Mouse (Mus musculus): ENCODE data around the gene Daxx.
"Not testable (repeated sequence)": the region's sequence is repeated elsewhere in the genome, so short reads cannot be mapped to it uniquely, and the experiment has no call there.

Gene Daxx

GRCm38 (mm10) chr17:33947430-33948089 is 38.3 kb downstream of the Daxx start:
- DNase-seq (ENCODE audit: low read depth) = peak; percentile 71

DNA sequence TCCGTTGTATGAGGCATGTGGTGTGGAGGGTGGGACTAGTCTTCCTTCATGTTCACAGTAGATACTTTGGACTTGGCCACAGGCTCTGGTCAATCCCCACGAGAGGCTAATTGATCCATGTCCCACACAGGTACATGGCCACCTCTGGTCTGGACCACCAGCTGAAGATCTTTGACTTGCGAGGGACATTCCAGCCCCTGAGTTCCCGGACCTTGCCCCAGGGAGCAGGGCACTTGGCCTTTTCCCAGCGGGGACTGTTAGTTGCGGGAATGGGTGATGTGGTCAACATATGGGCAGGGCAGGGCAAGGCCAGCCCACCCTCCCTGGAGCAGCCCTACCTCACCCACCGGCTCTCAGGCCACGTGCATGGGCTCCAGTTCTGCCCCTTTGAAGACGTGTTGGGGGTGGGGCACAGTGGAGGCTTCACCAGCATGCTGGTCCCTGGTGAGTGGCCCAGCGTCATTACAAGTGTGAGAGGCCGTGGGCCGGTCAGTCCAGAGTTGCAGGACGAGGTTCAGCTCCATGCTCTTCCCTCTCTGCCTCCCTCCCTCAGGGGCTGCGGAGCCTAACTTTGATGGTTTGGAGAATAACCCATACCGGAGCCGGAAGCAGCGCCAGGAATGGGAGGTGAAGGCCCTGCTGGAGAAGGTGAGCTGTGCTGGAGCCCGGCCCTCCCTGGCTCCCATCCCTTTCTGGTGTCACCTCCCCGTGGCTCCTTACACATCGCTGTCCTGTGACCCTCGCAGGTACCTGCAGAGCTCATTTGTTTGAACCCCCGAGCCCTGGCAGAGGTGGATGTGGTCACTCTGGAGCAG is 39.1 kb downstream of the Daxx start:
- no peak for DNase-seq (ENCODE audit: low read depth)

DNA sequence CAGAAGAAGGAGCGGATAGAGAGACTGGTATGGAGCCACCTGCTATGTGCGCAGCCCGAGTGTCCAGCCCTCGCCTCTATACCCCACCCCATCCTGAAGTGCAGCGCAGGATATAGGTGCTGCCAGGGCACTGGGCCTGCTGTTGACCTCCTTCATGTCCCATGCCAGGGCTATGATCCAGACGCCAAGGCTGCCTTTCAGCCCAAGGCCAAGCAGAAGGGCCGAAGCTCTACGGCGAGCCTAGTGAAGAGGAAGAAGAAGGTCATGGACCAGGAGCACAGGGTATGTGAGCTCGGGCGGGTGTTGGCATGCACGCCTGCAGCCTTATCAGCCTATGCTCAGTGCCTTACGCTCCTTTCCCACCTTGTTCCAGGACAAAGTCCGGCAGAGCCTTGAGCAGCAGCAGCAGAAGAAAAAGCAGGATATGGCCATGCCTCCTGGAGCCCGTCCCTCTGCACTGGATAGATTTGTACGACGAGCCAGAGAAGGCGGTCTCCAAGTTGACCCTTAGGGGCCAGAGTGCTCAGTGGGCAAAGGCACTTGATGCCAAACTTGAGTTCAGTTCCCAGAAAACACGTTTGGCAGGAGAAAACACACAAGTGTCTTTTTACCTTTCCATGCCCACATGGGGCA is 39.8 kb downstream of the Daxx start:
- DNase-seq (ENCODE audit: low read depth) = no peak

GRCm38 (mm10) chr17:33950131-33950625 is 41.0 kb downstream of the Daxx start:
- no peak for DNase-seq (ENCODE audit: low read depth)

GRCm38 (mm10) chr17:33951021-33951946 is 42.1 kb downstream of the Daxx start, which contains the start of gene B3galt4:
Gene B3galt4, minus strand, starts transcription at chr17:33951488.
- DNase-seq (ENCODE audit: low read depth) = peak; percentile 50

DNA sequence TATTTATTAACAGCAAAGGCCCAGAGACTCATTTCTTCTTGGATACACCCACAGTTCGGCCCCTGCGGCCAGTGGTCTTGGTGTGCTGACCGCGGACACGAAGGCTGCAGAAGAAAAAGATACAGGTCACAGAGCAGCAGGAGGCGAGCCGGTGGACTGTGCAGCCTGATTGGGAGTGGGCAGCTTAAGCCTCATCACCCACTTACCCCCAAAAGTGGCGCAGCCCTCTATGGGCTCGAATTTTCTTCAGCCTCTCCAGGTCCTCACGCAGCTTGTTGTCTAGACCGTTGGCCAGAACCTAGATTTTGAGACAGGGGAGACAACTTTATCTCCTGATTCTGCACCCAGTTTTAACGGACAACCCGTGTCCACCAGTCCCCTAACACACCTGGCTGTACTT is 42.8 kb downstream of the Daxx start:
- not testable (repeated sequence) for DNase-seq (ENCODE audit: low read depth)

DNA sequence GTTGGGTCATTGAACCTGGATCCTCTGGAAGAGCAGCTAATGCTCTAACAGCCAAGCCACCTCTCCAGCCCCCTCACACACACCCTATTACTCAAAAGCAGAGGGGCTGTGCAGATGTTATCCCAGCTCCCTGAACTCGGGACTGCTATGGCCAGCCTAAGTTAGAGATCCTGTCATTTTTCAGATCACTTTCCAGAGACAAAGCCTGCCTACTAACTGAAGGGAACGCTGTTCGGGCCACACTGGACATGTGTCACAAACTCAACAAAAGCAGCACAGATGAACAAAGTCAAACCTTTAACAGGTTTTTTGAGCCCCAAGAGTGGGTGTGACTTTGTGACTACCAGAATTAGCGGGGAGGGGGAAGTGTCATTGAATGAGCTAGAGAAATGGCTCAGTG is 43.7 kb downstream of the Daxx start:
- no peak for DNase-seq (ENCODE audit: low read depth)

- DNase-seq (ENCODE audit: low read depth) = no peak
Measured at GRCm38 (mm10) chr17:33953310-33953709, 44.1 kb downstream of the Daxx start.

DNA sequence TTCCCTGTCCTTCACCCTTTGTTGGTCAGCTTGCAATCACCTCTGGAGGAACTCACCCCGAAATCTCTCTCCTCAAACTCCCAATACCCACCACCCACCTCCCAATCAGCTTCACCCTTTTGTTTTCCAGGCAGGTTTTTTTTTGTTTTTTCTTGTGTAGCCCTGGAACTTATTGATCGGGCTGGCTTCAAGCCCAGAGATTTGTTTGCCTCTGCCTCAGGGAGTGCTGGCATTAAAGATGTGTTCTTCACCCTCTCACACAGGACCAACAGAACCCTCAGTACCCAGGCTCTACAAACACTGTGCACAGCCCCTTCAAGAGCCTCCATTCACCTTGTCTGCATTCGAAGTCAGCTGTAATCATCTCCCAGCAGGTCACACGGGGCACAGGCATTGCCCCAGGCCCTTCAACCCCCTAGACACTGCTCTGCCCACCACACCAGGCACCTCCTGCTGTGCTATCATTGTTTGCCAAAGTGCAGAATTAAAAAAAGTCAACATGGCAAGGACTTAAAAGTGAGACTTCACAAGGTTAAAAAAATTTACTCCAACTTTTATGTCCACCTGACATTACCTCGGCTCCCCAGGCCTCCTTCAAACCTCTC is 44.8 kb downstream of the Daxx start:
- no peak for DNase-seq (ENCODE audit: low read depth)

DNA sequence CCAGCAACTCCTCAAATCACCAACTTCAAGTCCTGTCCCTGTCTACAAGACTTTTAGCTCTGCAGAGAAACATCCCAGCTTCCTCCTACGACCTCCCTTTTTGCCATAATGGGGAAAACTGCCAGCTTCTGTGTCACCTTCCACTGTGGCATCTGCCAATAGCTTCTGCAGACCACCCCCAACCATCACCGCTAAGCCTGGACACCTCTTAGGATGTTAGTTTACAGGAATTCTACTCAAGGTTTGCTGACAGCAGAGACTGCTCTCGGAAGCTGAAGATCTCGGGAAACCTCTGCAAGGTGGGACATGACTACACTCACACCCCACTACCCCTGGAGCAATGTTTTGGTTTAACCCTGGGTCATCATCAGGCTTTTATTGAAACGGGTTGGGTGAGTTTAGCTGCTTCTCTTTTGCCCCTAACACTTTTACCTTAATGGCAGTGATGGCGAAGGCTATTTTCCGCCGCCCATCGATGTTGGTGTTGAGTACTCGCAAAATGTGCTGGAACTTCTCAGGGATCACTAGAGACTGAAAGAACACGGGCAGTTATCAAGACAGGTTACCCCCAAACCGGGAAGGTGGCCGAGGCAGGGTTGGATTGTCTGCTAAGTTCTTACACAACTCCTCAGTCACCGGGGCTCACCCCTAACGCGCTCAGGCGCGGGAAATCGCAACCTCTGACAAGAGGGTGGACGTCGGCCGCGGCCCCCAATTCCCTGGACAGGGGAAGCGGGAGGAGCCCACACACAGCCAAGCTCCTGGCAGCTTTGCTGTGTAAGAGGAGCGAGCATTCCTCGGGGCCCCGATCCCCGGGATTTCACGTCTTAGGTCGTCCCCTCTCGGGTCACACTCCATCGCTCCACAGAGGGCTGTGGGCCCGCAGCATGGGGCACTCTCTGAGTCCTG is 45.7 kb downstream of the Daxx start:
- no peak for DNase-seq (ENCODE audit: low read depth)

DNA sequence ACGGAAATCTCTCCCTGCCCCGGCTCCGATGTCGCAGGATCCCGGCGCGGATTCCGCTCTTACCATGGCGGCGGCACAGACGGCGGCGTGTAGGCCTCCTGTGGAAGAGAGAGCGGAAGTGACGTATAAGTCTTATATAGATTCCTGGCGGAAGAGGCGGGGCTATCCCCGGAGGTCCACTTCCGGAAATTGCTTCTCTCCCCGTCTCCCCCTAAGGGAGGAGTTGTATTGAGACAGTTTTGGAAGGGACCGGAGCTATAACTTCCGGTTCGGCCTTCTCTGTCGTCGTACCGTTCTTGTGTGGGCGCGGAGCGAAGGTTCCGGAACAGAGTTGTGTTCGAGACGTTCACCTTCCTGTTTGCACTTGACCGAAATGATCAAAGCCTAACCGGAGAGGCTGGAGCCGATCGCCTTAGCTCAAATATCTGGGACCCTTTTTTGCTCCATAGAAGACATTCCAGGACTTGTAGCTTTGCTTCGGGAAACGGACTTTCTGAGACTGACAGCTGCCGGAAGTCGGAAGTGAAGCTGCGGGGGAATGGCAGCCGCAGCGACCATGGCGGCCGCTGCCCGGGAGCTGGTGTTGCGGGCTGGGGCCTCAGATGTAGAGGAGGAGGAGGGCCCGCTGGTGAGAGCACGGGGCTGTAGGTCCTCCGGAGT is 46.5 kb downstream of the Daxx start, which contains the start of the genes Vps52 and Rps18:
TSS of gene Vps52 (plus strand) at position 258 of the 660 bp plus-strand sequence.
TSS of gene Rps18 (minus strand) at position 447 of the 660 bp plus-strand sequence.
- DNase-seq (ENCODE audit: low read depth) = peak; percentile 99

GRCm38 (mm10) chr17:33956336-33956735 is 47.1 kb downstream of the Daxx start:
- DNase-seq (ENCODE audit: low read depth) = no peak

GRCm38 (mm10) chr17:33957493-33957892 is 48.3 kb downstream of the Daxx start:
- no peak for DNase-seq (ENCODE audit: low read depth)

- no peak for DNase-seq (ENCODE audit: low read depth)
Measured at GRCm38 (mm10) chr17:33958451-33958850, 49.2 kb downstream of the Daxx start.

DNA sequence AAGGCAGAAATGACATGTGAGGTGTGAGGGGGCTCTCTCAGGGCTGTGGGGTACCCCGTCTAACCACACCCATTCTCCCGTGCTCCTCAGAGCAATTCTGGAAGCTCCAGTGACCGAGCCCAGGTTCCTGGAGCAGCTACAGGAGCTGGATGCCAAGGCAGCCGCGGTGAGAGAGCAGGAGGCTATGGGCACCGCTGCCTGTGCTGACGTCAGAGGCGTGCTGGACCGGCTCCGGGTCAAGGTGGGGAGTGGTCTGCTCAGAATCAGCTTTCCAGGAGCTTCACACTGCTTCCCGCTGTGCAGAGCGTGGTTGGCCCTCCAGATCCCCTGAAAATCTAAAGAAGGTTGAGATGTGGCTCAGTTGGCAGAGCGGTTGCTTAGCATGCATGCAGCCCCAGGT is 49.9 kb downstream of the Daxx start:
- no peak for DNase-seq (ENCODE audit: low read depth)

- no peak for DNase-seq (ENCODE audit: low read depth)
Measured at GRCm38 (mm10) chr17:33959948-33960347, 50.7 kb downstream of the Daxx start.

DNA sequence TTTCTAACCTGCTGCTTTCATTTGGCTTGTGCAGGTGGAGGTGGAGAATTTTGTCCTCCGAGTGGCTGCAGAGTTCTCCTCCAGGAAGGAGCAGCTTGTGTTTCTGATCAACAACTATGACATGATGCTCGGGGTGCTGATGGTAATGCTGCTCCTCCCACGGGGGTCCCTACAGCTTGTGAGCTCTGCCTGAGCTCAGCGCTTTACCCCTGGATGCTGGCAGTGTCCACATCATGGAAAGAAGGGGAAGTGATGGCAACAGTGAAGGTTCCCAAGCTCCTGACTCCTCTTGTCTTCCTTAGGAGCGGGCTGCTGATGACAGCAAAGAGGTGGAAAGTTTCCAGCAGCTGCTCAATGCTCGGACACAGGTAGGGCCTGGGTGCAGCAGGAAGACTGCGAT is 53.7 kb downstream of the Daxx start:
- DNase-seq (ENCODE audit: low read depth) = no peak
